Mouse (Mus musculus) hindbrain, embryonic 12.5 days (tissue): ENCODE measurements at regions not wholly inside any gene's neighbourhood (a gene's known extent, or its start where the extent isn't known, plus 50 kb on each side); places are given as distances from the start of the nearest gene placed in this dataset.
A peak's percentile ranks its signal among the peaks of the same experiment; 100 is the strongest.

Experiments used
- ATAC-seq: fragments of 200-750 bp; cut with Nextera tagmentation; 2 replicates; pipeline ENCODE4 v1.8.0; 2017; ENCODE audit warnings: moderate TSS enrichment; ENCODE audit not compliant: low FRiP score
- H3K27ac ChIP-seq: fragments of 300-500 bp; sonication (generic); 2 replicates; pipeline ENCODE4 v1.5.1; 2016; ENCODE audit warnings: mild to moderate bottlenecking
- H3K27me3 ChIP-seq: fragments of 300-500 bp; sonication (generic); 2 replicates; pipeline ENCODE4 v1.6.1; 2016; ENCODE audit warnings: mild to moderate bottlenecking
- H3K36me3 ChIP-seq: fragments of 300-500 bp; sonication (generic); 2 replicates; pipeline ENCODE4 v1.6.1; 2016; ENCODE audit warnings: mild to moderate bottlenecking
- H3K4me1 ChIP-seq: fragments of 300-500 bp; sonication (generic); 2 replicates; pipeline ENCODE4 v1.6.1; 2016
- H3K4me2 ChIP-seq: fragments of 300-500 bp; sonication (generic); replicated peaks from 2 replicates; pipeline ENCODE4 v1.6.1; 2016; ENCODE audit warnings: mild to moderate bottlenecking
- H3K4me3 ChIP-seq: fragments of 300-500 bp; sonication (generic); 2 replicates; pipeline ENCODE4 v1.5.1; 2016; ENCODE audit warnings: mild to moderate bottlenecking
- H3K9ac ChIP-seq: fragments of 300-500 bp; sonication (generic); 2 replicates; pipeline ENCODE4 v1.6.1; 2016; ENCODE audit warnings: mild to moderate bottlenecking, moderate library complexity
- H3K9me3 ChIP-seq: fragments of 300-500 bp; sonication (generic); replicated peaks from 2 replicates; pipeline ENCODE4 v1.6.1; 2016; ENCODE audit warnings: mild to moderate bottlenecking
- WGBS: fragments of 180-500 bp; shearing (Covaris S2); methylation state at CpG from one replicate; pipeline ENCODE4 v1.1.7; 2016; 5-methylcytosine and 5-hydroxymethylcytosine counted together

DNA sequence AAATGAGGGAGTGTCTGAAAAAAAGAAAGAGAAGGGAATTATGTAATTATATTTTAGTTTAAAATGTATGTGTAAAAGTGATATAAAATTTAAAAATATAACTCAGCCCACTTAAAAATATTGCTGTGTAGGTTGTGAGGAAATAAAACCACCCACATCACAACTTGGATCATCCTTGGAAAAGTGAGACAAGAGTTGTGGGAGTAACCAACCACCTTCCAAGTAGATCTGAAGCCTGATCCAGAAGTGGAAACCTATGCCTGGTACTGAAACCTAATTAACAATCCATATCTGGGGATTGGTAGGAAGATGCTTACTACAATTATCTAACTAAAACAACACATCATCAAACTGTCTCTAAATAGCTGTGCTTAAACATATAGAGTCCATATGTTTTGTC is 743.1 kb downstream of the Stim2 start:
- Histone ChIP-seq H3K4me2 (no peak overlapping the region), H3K9ac (no peak overlapping the region)

DNA sequence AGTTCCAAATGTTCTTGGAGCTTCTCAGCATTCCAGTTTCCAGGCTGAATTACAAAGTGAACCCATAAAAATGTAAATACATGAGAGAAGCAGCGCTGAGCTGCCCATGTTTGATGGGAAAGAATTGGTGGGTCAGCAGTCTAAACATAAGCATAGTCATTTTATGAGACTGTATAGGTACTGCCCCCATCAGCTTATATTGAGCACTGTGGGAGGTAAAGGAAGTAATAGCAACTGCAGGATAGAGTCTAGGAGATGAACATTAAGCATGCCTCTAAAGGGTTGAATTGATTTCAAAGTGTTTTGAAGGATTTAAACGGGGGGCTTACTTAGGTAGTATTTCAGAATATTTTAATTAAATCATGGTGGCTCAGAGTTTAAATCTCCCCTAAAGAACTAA is 748.7 kb downstream of the Stim2 start:
- WGBS, result 77% methylated on average over 2 of the region's 2 CpGs
- no peaks in the 10 kb centered on the region for H3K27me3 ChIP-seq
- no peaks in the 10 kb centered on the region for H3K36me3 ChIP-seq
- H3K4me1 ChIP-seq, result no peaks in the 10 kb centered on the region
- ATAC-seq, result no peak
- no peak overlapping the region for H3K4me3 ChIP-seq
- no peak overlapping the region for H3K9ac ChIP-seq
- H3K27ac ChIP-seq, result no peak overlapping the region
- H3K9me3 ChIP-seq, result no peaks in the 10 kb centered on the region
- no peak overlapping the region for H3K4me2 ChIP-seq

More for the DNA sequence above, 743.1 kb downstream of the Stim2 start:
- ATAC-seq, result no peak
- Histone ChIP-seq H3K36me3 (no peaks in the 10 kb centered on the region), H3K27me3 (no peaks in the 10 kb centered on the region), H3K9me3 (no peaks in the 10 kb centered on the region), H3K27ac (no peak overlapping the region), H3K4me1 (no peaks in the 10 kb centered on the region), H3K4me3 (no peak overlapping the region)

GRCm38 (mm10) chr5:54753372-54753771 is 755.1 kb downstream of the Stim2 start:
- H3K27ac ChIP-seq, result no peak overlapping the region
- no peak overlapping the region for H3K4me3 ChIP-seq
- 41% methylated on average over 1 of the region's 1 CpGs for WGBS
- no peaks in the 10 kb centered on the region for H3K36me3 ChIP-seq
- ATAC-seq, result no peak
- no peak overlapping the region for H3K4me2 ChIP-seq
- H3K4me1 ChIP-seq, result no peaks in the 10 kb centered on the region
- no peaks in the 10 kb centered on the region for H3K9me3 ChIP-seq
- no peak overlapping the region for H3K9ac ChIP-seq
- no peaks in the 10 kb centered on the region for H3K27me3 ChIP-seq

DNA sequence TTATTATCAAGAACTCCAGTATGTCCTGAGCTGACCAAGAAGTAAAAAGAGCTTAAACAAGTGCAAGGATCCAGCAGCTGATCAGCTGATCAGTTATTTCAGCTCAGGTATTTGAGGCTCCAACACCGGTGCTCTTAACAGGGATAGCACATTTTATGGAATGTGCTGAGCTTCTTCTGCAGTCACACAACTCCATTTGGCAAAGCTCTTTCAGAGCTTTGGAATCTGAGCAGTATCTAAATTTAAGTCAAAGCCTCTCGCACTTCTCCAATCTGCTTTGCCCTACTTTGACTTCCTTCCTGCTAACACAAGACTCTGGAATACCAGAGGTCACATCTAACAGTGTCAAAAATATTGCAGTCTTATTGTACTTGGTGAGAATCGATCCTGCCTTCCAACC is 761.4 kb downstream of the Stim2 start:
- no peak overlapping the region for H3K4me2 ChIP-seq
- no peak overlapping the region for H3K27ac ChIP-seq
- no peak overlapping the region for H3K9ac ChIP-seq
- 92% methylated on average over 3 of the region's 3 CpGs for WGBS
- no peaks in the 10 kb centered on the region for H3K36me3 ChIP-seq
- no peaks in the 10 kb centered on the region for H3K27me3 ChIP-seq
- no peak for ATAC-seq
- H3K4me3 ChIP-seq, result no peak overlapping the region
- no peaks in the 10 kb centered on the region for H3K4me1 ChIP-seq
- H3K9me3 ChIP-seq, result no peaks in the 10 kb centered on the region

DNA sequence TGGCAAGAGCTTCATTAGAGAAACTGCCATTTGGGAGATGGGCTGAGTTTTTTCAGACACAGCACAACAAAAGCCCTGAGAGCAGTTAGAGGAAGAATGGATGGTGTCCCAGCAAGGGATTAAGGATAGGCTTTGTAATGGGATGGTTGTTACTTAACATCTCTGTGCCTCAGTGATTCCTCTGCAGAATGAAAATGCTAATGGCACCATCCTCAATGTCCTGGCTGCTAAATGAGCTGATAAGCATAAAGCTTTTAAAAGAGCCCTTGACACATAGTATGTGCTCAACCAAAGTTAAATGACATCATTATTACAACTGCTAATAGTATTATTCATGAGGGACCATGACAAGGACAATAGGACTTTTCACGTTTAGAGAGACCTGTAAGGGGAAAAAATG is 764.7 kb downstream of the Stim2 start:
- no peak overlapping the region for H3K4me2 ChIP-seq
- H3K4me3 ChIP-seq, result no peak overlapping the region
- no peak overlapping the region for H3K27ac ChIP-seq
- no peak overlapping the region for H3K9ac ChIP-seq
- no peaks in the 10 kb centered on the region for H3K27me3 ChIP-seq
- H3K4me1 ChIP-seq, result no peaks in the 10 kb centered on the region
- no peak for ATAC-seq
- H3K36me3 ChIP-seq, result no peaks in the 10 kb centered on the region
- no peaks in the 10 kb centered on the region for H3K9me3 ChIP-seq
- 17% methylated on average over 1 of the region's 1 CpGs for WGBS

DNA sequence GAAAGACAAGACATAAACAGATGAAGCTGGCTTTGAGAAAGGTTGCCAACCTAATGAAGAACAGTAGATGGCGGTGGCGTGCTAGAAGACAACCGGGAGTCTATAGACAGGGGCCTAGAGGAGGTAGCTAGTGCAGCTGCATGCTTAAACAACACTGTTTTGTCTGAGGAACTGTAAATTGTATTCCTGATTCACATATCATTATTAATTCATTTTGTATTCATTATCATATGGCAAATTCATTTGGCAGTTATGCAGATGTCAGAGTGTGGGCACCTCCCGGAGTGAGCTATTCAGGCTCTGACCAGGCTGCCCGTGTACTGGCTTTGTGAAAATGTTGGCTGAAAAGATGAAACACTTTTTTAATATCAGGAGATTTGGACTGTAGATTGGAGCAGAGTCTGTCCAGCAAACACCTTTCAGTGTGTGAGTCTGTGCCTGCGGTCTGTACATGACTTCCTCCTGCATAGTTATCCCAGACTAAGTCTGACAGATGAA is 798.7 kb downstream of the Stim2 start:
- Histone ChIP-seq H3K4me2 (no peak overlapping the region), H3K4me1 (no peaks in the 10 kb centered on the region), H3K9me3 (no peaks in the 10 kb centered on the region), H3K4me3 (no peak overlapping the region), H3K27ac (0 out of 2 replicates have a peak overlapping the region, but pooled peaks have one; percentile 30), H3K36me3 (no peaks in the 10 kb centered on the region), H3K27me3 (no peaks in the 10 kb centered on the region), H3K9ac (no peak overlapping the region)
- 33% methylated on average over 6 of the region's 6 CpGs for WGBS
- peak; percentile 96 for ATAC-seq

- no peaks in the 10 kb centered on the region for H3K27me3 ChIP-seq
- H3K9ac ChIP-seq, result no peak overlapping the region
- 92% methylated on average over 2 of the region's 2 CpGs for WGBS
- no peaks in the 10 kb centered on the region for H3K9me3 ChIP-seq
- no peaks in the 10 kb centered on the region for H3K36me3 ChIP-seq
- H3K4me3 ChIP-seq, result no peak overlapping the region
- H3K4me2 ChIP-seq, result no peak overlapping the region
- no peaks in the 10 kb centered on the region for H3K4me1 ChIP-seq
- no peak for ATAC-seq
- no peak overlapping the region for H3K27ac ChIP-seq
These were observed 828.8 kb downstream of the Stim2 start for GRCm38 (mm10) chr5:54827076-54827475.
